Mouse (Mus musculus) right cerebral cortex, postnatal 25 days (tissue): ENCODE data around the gene Dhh.
"Not testable (repeated sequence)": the region's sequence is repeated elsewhere in the genome, so short reads cannot be mapped to it uniquely, and the experiment has no call there.

Experiments
- DNase-seq: peaks from one replicate; pipeline ENCODE4 v3.0.0; 2022

Gene Dhh

GRCm38 (mm10) chr15:98897928-98898800, at the start of gene Dhh:
TSS of gene Dhh (minus strand) at chr15:98898540.
- no peak for DNase-seq

GRCm38 (mm10) chr15:98947884-98948283, 49.5 kb upstream of the Dhh start:
- DNase-seq = no peak

DNA sequence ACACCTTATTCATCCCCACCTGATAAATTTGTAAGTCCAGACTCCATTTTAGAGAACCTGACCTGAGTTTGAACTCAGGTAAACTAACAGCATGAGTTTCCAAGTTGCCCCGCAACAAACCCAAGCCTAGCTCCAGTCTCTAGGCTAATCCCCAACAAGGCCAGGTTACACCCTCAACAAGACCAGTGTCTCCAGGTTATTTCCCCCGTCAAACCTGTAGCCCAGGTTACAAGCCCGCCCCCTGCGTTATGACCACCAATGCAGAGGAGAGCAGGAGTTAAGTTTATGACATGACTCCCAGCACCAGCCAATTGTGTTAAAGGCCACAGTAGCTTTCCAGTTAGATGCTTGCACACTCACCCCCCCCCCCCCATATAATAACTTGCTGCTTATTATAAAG, 44.8 kb upstream of the Dhh start:
- no peak for DNase-seq

DNA sequence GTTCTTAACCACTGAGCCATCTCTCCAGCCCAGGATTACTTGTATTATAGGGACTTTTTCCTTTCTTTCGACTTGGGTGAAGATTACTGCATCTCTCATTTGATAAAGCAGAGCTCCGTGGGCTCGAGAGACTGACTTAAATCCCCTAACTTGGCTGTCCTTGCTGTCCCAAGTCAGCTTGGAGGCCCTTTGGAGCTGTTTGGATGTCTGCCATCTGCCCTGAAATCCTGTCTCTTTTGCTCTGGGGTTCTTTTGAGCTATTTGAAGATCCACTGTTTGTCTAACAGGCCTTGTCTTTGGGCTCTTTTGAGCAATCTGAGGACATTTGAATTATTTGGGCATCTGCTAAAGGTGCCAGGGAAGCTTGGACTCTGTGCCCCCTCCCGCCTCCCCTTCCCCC, 43.7 kb upstream of the Dhh start:
- no peak for DNase-seq

DNA sequence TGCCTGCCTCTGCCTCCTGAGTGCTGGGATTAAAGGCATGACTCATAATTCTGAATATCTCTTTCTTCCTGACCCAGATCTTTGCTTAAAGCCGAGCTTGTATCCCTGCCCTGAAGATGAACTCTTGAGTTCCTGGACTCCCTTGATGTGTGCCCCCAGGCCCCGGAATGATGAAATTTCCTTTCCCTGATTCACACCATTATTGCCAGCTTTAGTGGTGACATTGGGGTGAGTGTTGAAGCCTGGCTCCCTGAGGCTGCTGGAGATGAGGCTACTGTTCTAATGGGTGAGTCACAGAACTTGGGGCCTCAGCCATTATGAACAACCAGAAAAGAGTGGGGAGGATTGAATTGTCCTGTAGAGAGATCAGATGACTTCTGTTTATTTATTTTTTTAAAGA, 43.2 kb upstream of the Dhh start:
- no peak for DNase-seq

- no peak for DNase-seq
Observed at GRCm38 (mm10) chr15:98940816-98941215, 42.5 kb upstream of the Dhh start.

DNA sequence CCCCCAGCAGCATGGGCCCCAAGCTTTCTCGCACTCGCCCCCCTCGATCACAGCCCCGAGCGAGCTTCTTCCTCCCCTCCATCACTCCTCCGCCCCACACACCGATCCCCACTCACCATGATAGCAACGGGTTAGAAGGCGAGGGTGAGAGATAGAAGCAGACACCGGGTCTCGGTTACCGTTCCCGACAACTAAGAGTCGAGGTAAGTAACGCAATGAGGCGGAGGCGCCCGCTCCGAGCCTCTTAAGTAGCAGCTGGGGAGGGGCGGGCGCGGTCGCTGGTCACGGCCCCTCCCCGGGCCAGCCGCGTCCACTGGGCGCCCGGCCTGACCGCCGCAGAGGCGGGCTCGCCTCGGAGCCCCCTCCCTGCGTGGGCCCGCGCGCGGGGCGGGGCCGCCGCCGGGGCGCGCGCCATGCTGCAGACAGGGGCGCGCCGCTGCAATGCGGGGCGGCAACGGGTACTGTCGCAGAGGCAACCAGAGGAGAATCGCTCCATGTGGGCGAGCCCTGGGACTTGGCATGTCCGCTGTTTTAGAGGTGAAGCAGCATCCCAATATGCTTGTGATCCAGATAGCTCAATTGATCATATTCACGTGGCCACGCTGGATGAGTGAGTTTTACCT, 36.0 kb upstream of the Dhh start, which contains the start of gene Tuba1b:
Tuba1b (minus strand) TSS at position 349 of the 623 bp plus-strand sequence.
- DNase-seq = peak; percentile 95

DNA sequence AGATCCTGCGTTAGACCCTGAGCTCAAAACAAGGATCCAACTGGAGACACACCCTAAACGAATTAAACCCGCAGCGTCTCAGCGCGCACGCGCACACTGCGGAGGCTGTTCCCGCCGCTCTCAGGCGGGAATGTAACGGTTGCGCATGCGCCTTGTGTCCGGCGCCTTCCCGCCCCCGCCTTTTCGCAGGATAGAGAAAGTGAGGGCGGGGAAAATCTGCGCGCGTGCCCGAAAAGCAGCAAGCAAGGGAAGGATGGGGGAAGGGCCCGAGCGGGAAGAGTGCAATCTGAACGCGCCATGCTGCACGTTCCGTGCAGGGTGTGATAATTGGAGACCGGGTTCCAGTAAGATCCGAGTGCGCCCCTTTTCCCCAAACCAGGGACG, 35.5 kb upstream of the Dhh start:
- DNase-seq = peak; percentile 95

DNA sequence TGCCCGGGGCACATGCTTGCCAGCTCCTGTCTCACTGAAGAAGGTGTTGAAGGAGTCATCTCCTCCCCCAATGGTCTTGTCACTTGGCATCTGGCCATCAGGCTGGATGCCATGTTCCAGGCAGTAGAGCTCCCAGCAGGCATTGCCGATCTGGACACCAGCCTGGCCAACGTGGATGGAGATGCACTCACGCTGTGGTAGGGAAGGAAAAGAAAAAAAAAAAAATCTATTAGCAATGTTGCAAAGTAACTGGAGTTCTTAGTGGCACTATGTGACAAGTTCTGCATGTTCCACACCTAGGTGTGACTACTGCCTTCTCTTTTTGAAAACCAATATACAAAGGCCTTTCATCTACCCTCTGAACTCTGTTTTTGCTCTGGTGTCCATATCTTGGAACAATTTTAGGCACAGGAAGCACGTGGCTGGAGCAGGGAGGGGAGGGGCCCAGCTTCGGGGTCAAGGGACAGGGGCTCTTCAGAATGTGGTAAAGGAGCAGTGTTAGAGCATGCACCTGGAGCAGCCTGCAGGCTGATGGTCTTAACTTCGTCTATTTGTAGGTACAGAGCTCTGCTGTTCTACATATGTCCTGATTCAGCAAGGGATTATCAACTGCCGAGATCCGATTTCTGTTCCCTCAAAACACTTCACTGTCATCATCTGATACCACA, 34.8 kb upstream of the Dhh start:
- not testable (repeated sequence) for DNase-seq

DNA sequence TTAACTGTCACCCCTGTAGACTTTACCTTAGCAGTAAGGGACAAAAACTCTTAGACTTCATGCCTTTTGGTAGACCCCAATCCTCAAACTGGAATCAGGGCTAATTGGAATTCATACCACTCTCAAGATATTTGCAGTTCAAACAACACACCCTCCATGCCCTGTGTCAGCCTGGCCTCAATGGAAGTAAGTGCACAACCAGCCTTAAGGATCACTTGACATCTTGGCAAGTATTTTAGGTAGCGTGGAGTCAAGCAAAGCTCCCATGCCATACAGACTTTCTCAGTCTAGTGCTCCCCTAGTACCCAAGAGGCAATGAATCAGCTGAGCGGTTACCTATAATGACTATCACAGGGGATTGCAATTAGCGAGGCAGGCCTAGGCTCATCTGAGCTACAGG, 32.7 kb upstream of the Dhh start:
- no peak for DNase-seq

DNA sequence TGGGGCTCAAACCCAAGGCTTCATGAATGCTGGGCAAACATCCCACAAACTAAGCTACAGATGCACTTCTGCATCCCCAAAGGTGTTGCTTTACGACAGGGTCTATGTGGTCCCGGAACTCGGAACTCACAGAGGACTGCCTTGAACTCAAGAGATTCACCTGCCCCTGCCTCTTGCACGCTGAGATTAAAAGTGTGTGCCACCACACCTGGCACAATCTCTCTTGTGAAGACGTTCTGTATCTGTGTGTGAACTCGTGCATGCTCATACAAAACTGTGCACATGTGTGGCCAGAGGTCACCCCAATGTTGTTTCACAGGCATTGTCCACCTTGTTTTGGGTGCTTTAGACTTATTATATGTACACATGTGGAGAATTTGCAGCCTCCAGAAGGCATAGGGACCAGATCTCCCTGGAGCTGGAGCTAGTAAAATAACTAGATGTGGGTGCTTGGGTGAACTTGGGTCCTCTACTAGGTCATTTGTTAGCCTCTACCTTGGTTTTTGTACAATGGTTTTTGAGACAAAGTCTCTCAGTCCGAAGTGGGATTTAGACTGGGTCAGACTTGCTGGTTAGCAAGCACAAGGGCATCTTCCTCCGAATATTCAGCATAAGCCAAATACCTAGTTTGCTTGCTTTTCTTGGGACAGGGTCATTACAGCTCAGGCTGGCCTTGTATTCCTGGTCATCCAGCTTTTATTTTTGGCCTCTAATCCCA, 31.8 kb upstream of the Dhh start:
- DNase-seq = no peak

DNA sequence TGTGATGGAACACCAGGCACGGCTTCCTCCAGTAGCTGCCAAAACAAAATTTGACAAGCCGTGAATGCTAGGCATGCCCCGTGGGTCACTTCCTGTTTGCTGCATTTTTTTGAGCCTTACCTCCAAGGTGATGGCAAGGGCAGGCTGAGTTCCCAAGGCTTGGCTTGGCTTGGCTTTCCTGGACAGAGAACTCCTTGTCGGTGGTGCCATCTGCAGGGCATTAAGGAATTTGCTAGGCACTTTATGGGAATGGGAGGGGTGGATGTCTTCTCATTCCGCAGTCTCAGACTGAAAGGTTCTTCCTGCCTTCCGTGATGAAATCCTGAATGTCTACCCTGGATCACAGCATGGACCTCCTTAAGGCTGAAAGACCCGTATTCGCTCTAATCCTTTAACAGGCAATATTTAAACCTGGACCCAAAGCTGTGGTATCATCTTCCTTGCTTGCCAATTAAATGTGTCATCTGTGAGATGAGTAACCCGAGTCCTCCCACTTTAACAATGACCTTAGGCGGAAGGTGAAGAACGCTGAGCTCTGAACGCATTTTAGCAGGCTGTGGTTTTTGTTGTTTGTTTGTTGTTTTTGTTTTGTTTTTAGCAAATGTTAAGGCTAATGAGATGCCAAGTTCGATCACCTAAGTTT, 30.4 kb upstream of the Dhh start:
- peak; percentile 61 for DNase-seq

GRCm38 (mm10) chr15:98927566-98927965, 29.2 kb upstream of the Dhh start:
- no peak for DNase-seq

DNA sequence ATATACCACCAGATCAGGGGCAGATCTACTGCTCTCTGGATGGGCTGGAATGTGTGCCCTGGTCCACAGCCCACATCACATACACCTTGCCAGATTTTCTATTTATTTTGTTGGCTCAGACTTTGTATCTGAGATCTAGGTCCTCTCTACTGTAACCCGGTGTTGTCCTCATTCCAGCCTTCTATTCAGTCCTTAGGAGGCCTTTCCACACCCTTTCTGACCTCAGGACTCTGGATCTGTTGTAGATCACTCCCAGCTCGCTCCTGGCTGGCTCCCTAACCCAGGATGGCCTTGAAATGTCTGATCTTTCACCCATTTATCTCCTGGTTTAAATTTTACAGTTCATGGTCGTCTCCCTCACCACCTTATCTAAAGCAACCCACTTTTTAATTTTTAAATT, 26.3 kb upstream of the Dhh start:
- no peak for DNase-seq

DNA sequence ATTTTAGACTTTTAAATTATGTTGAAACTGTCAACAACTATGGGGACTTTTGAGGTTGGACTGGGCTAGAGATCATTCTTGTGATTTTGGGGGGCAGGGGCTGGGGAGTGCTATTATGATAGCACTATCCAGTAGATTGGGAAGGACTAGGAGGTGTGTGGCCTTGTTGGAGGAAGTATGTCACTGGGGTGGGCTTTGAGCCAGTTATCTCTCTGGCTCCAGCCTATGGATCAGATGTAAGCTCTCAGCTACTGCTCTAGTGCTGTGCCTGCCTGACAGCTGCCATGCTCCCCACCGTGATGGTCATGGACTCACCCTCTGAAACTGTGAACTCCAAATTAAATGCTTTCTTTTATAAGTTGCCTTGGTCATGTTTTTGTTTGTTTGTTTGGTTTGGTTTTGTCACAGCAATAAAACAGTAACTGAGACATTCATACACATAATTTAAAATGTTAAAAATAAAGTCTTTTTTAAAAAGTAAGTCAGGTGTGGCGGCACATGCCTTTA, 24.7 kb upstream of the Dhh start:
- no peak for DNase-seq

- DNase-seq = no peak
Observed at GRCm38 (mm10) chr15:98922581-98922980, 24.2 kb upstream of the Dhh start.

DNA sequence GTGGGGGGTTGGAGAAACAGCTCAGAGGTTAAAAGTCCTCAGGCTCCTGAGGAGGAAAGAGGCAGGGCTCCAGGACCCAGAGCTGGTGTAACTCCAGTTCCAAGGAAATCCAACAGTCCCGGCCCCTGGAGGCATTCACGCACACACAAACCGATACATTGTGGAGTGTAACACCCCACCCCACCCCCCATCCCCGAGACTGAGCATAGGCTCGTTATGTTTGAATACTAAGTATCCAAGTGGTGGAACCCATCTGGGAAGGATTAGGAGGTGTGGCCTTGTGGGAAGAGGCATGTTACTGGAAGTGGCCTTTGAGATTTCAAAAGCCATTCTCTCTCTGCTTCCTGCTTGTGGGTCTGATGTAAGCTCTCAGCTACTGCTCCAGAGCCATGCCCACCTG, 23.2 kb upstream of the Dhh start:
- no peak for DNase-seq

GRCm38 (mm10) chr15:98918499-98918895, 20.2 kb upstream of the Dhh start:
- not testable (repeated sequence) for DNase-seq

DNA sequence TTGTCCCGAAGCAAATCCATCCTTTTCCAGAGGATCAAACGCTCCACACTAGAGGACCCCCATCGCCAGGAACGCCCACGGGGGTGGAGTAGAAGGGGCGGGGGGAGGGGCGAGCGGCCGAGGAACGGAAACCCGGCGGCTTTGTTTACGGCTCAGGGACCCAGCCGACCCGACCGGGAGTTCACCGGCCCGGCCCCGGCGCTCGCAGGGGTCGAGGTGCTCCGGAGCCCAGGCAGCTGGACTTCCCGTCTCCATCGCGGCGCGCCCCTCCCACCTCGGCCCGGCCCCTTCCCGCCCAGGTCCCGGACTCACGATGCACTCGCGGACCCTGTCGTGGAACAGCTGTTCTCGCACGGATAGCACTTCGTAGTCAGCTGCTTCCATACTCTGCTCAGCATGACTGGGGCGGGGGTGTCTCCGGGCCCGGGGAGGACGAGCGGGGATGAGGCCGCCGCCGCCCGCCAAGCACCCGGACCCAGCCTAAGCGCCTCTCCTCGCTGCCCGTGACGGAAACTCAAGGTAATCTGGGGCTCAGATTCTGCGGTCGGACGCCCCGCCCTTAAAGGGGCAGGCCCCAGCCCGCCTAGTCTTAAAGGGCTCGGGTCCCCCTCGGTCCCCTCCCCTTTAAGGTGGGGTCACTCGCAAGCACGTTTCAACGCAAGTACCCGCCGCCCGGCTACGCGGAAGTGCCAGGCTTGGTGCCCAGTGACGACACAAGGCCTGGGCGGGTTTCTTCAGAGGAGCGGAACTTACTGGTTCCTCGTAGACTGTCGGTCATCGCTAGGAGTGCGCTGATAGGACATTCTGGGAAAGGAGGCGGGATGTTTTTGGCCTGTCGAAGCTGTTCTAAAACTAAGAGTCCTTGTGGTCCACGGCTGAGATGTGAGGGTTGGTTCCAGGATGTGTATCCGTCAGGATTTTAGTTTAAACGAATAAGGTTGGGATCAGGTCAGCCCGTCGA, 19.5 kb upstream of the Dhh start, which contains the start of gene Lmbr1l:
Lmbr1l (minus strand) TSS at position 694 of the 961 bp plus-strand sequence.
- peak; percentile 99 for DNase-seq

DNA sequence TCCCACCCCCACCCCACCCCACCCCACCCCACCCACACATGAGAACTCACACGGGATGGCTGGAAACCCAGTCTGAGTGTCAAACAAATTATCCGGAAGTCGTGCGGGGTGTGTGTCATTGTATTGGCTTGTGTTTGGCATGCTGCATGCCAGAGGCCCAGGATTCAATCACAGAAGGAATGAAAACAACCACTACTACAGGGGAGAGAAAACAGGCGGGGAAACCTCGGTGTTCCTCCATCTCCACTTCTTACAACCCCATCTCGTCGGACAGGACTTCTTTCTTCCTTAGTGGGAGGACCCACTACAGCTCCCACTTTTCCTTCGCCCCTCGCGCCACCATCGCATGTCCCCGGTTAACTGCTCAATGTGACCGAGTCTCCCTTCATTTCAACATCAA, 18.8 kb upstream of the Dhh start:
- peak; percentile 11 for DNase-seq

GRCm38 (mm10) chr15:98916016-98916415, 17.7 kb upstream of the Dhh start:
- DNase-seq = no peak
